Mouse (Mus musculus): ENCODE data around the gene Klhl25. TPM values are rescaled to one million over a fixed set of nuclear protein-coding genes. Genes with fewer than 3 reads are reported as not detected.

The Klhl25 gene
- total and polyA plus RNA-seq, 3 experiments: 11.0 to 14.2 (median 12.9) TPM

- no peaks in the 10 kb centered on the region for H3K27me3 ChIP-seq (replicated peaks)
- no peak overlapping the region for H3K9ac ChIP-seq (ENCODE audit: insufficient read depth, low read depth)
- H3K4me2 ChIP-seq (ENCODE audit: insufficient read depth, low read depth, poor library complexity, severe bottlenecking): no peak overlapping the region
- no peak overlapping the region for H3K4me3 ChIP-seq (replicated peaks in 1 of 3; ENCODE audit: low read depth in 2 of 3, low read length in 2 of 3, poor library complexity in 1 of 3)
- H3K9me3 ChIP-seq (replicated peaks; ENCODE audit: low read length): no peaks in the 10 kb centered on the region
- dilution Hi-C loops (cut with MboI; ENCODE audit: extremely low pct_ligation_motif_present, extremely low pct_unique_long_range_greater_than_20kb, low sequenced_read_pairs) (no loop called here), in situ Hi-C loops (cut with MboI; ENCODE audit: low pct_ligation_motif_present, low pct_unique_long_range_greater_than_20kb, low sequenced_read_pairs) (loop anchor here (10.0 kb wide), 1 partner anchor 127 kb away; no protein-coding TSS in a partner anchor)
- no peak for DNase-seq (ENCODE audit: extremely low read depth)
- no peaks in the 10 kb centered on the region for H3K79me2 ChIP-seq (replicated peaks; ENCODE audit: control insufficient read depth, extremely low read depth, insufficient read depth, poor library complexity, severe bottlenecking)
- no peaks in the 10 kb centered on the region for H3K4me1 ChIP-seq (ENCODE audit: control insufficient read depth in 1 of 2, insufficient read depth in 2 of 2)
- H3K27ac ChIP-seq (ENCODE audit: insufficient read depth, low read depth): no peak overlapping the region
- peaks cover 32 to 74% of the 10 kb centered on the region in 2 experiments for H3K36me3 ChIP-seq (replicated peaks in 1 of 2; ENCODE audit: control insufficient read depth in 1 of 2, insufficient read depth in 1 of 2, low read length in 1 of 2)
- no peak for TF ChIP-seq GABPA (IDR thresholded peaks at IDR 0.05; ENCODE audit: insufficient replicate concordance, low read depth, low read length)
- TF ChIP-seq ZC3H11A (IDR thresholded peaks at IDR 0.05; ENCODE audit: low read depth, low read length): no peak
- TF ChIP-seq ZMIZ1 (IDR thresholded peaks at IDR 0.05; ENCODE audit: low read depth, low read length): no peak
- TF ChIP-seq HCFC1 (IDR thresholded peaks at IDR 0.05; ENCODE audit: low read depth, low read length): no peak
- TF ChIP-seq JUN (IDR thresholded peaks at IDR 0.05; ENCODE audit: insufficient read depth, low read depth, low read length): no peak
- no peak for TF ChIP-seq TBP (conservative IDR thresholded peaks at IDR 0.05; ENCODE audit: low read depth, low read length)
- no peak for TF ChIP-seq CHD1 (IDR thresholded peaks at IDR 0.05; ENCODE audit: low read depth, low read length)
- TF ChIP-seq USF1 (IDR thresholded peaks at IDR 0.05; ENCODE audit: low read depth, low read length): no peak
- TF ChIP-seq TCF12 (IDR thresholded peaks at IDR 0.05; ENCODE audit: low read depth, low read length): no peak
- no peak for TF ChIP-seq ELF1 (IDR thresholded peaks at IDR 0.05; ENCODE audit: low read depth, low read length)
- TF ChIP-seq MYC (IDR thresholded peaks at IDR 0.05; ENCODE audit: low read depth, low read length): no peak
- no peak for TF ChIP-seq NRF1 (IDR thresholded peaks at IDR 0.05; ENCODE audit: low read depth, low read length)
- no peak for TF ChIP-seq MXI1 (IDR thresholded peaks at IDR 0.05; ENCODE audit: low read depth, low read length)
- no peak for TF ChIP-seq MAFK (IDR thresholded peaks at IDR 0.05; ENCODE audit: insufficient replicate concordance, low read length)
- no peak for TF ChIP-seq MAZ (IDR thresholded peaks at IDR 0.05; ENCODE audit: low read depth, low read length)
- no peak for TF ChIP-seq ZKSCAN1 (IDR thresholded peaks at IDR 0.05; ENCODE audit: borderline replicate concordance, low read depth, low read length)
These were observed 24.1 kb downstream of the Klhl25 start for GRCm38 (mm10) chr7:75872255-75872654.

- in situ Hi-C loops (cut with MboI; ENCODE audit: low pct_ligation_motif_present, low pct_unique_long_range_greater_than_20kb, low sequenced_read_pairs): loop anchor here (10.0 kb wide), 1 partner anchor 128 kb away; no protein-coding TSS in a partner anchor
- no peak for TF ChIP-seq USF2 (conservative IDR thresholded peaks at IDR 0.05; ENCODE audit: low read depth, low read length)
- no peak for TF ChIP-seq POLR2A (IDR thresholded peaks at IDR 0.05; ENCODE audit: low read depth, low read length)
- no peak for TF ChIP-seq CTCF (conservative IDR thresholded peaks at IDR 0.05 in 1 of 2, IDR thresholded peaks at IDR 0.05 in 1 of 2; ENCODE audit: low read depth in 2 of 2, low read length in 2 of 2)
- no peak for TF ChIP-seq ZMIZ1 (IDR thresholded peaks at IDR 0.05; ENCODE audit: low read depth, low read length)
- Histone ChIP-seq H3K9me3 (replicated peaks; ENCODE audit: low read length) (no peaks in the 10 kb centered on the region), H3K4me3 (replicated peaks in 1 of 3; ENCODE audit: low read depth in 2 of 3, low read length in 2 of 3, poor library complexity in 1 of 3) (no peak overlapping the region), H3K27ac (ENCODE audit: insufficient read depth, low read depth) (no peak overlapping the region), H3K4me1 (ENCODE audit: control insufficient read depth in 1 of 2, insufficient read depth in 2 of 2) (no peaks in the 10 kb centered on the region), H3K36me3 (replicated peaks in 1 of 2; ENCODE audit: control insufficient read depth in 1 of 2, insufficient read depth in 1 of 2, low read length in 1 of 2) (peaks cover 32 to 72% of the 10 kb centered on the region in 2 experiments), H3K9ac (ENCODE audit: insufficient read depth, low read depth) (no peak overlapping the region), H3K27me3 (replicated peaks) (no peaks in the 10 kb centered on the region), H3K4me2 (ENCODE audit: insufficient read depth, low read depth, poor library complexity, severe bottlenecking) (no peak overlapping the region), H3K79me2 (replicated peaks; ENCODE audit: control insufficient read depth, extremely low read depth, insufficient read depth, poor library complexity, severe bottlenecking) (no peaks in the 10 kb centered on the region)
- DNase-seq (ENCODE audit: extremely low read depth): no peak
- dilution Hi-C loops (cut with MboI; ENCODE audit: extremely low pct_ligation_motif_present, extremely low pct_unique_long_range_greater_than_20kb, low sequenced_read_pairs): no loop called here
These were observed 24.6 kb downstream of the Klhl25 start for GRCm38 (mm10) chr7:75872697-75873096.

Data from CH12.LX (cell line).